Mouse (Mus musculus) E14TG2a.4 (cell line): ENCODE measurements at regions not wholly inside any gene's neighbourhood (a gene's known extent, or its start where the extent isn't known, plus 50 kb on each side); places are given as distances from the start of the nearest gene placed in this dataset.

Experiments
- CTCF ChIP-seq: conservative IDR thresholded peaks from 2 replicates; pipeline ENCODE4 v1.5.1; 2014; ENCODE audit warnings: low read length
- POU5F1 ChIP-seq: IDR thresholded peaks from 2 replicates; pipeline ENCODE4 v1.6.1; 2014; ENCODE audit warnings: low read length, borderline replicate concordance

DNA sequence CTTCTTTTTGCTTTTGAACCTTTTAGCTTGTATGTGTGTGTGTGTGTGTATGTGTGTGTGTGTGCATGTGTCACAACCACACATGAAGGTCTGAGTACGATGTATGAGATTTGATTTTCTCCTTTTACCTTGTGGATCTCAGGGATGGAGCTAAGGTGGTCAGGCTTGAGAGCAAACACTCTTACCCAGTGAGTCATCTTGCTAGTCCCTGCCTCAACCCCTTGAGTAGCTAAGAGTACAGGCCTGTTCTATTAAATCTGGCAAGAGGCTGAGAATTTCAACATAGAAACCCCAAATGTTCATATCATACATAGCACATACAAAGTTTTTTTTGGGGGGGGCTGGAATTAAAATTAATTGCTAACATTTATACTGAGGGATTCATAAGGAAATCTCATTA is 104.4 kb downstream of the Ppp4r2 start:
- no peak for TF ChIP-seq POU5F1
- no peak for TF ChIP-seq CTCF
